Mouse (Mus musculus) ES-Bruce4 (cell line): ENCODE data around the gene Lef1.

Source experiments
- CTCF ChIP-seq: IDR thresholded peaks from one replicate; pipeline ENCODE4 v1.8.1; 2011; ENCODE audit warnings: low read depth, low read length
- POLR2A ChIP-seq: IDR thresholded peaks from one replicate; pipeline ENCODE4 v1.8.1; 2011; ENCODE audit warnings: low read length; ENCODE audit not compliant: insufficient read depth

- TF ChIP-seq CTCF (no peak), POLR2A (no peak)
Measured at GRCm38 (mm10) chr3:131138224-131138623, 28.0 kb downstream of the Lef1 start.
